Mouse (Mus musculus) lung, postnatal 0 days (tissue): ENCODE data around the gene Gzmm.

Experiments used
- CTCF ChIP-seq: IDR thresholded peaks from 2 replicates; pipeline ENCODE4 v1.5.1; 2016; ENCODE audit warnings: antibody characterized with exemption, mild to moderate bottlenecking
- EP300 ChIP-seq: IDR thresholded peaks from 2 replicates; pipeline ENCODE4 v1.6.1; 2016; ENCODE audit warnings: antibody characterized with exemption, mild to moderate bottlenecking, control low read depth

DNA sequence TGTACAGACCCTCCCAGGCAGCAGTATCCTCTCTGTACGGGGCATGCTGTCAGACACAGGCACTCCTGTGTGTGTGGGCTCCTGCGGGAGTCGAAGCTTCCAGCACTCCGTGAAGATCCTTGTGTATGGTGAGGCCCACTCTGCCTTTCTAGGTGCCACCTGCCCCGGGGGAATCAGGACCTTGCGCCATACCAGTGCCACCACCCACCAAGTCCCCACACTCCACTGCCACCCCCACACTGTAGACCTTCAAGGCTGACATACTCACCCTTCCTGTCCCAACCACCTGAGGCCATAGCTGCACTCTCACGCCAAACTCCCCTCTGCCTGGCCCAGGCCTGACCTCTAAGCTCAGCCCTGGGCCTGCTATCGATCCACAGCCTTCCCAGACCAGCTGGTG is 23.8 kb upstream of the Gzmm start:
- TF ChIP-seq CTCF (no peak), EP300 (no peak)
